Mouse (Mus musculus) embryonic fibroblast, embryonic 13.5 days (primary cell): ENCODE data around the gene Gstm1. TPM values are rescaled to one million over a fixed set of nuclear protein-coding genes. Genes with fewer than 3 reads are reported as not detected.
A peak's percentile ranks its signal among the peaks of the same experiment; 100 is the strongest.

Experiments used
- H3K27ac ChIP-seq: 2 replicates; pipeline ENCODE4 v1.5.1; 2012; ENCODE audit warnings: low read length, control low read depth, inconsistent platforms; ENCODE audit not compliant: insufficient read depth
- H3K4me1 ChIP-seq: 2 replicates; pipeline ENCODE4 v1.6.1; 2011; ENCODE audit warnings: low read length; ENCODE audit not compliant: control insufficient read depth, insufficient read depth
- H3K4me3 ChIP-seq: 2 replicates; pipeline ENCODE4 v1.5.1; 2011; ENCODE audit warnings: mild to moderate bottlenecking, control low read depth, low read length; ENCODE audit not compliant: insufficient read depth
- CTCF ChIP-seq: IDR thresholded peaks from 2 replicates; pipeline ENCODE4 v1.5.1; 2011; ENCODE audit warnings: mild to moderate bottlenecking, control low read depth, low read length, moderate library complexity, borderline replicate concordance; ENCODE audit not compliant: insufficient read depth
- POLR2A ChIP-seq: IDR thresholded peaks from 2 replicates; pipeline ENCODE4 v1.6.1; 2011; ENCODE audit warnings: low read depth, mild to moderate bottlenecking, control low read depth, low read length, moderate library complexity
- polyA plus RNA-seq: library from polyadenylated mRNA; stranded (reverse); fragments of >200 nt; gene quantifications from 2 replicates; pipeline ENCODE4 v1.2.4, GENCODE M21; 2011; ENCODE audit warnings: low read depth; ENCODE audit not compliant: missing spikeins, insufficient read length

Gstm1 gene
- polyA plus RNA-seq = 51.2 and 63.8 TPM in 2 replicates

DNA sequence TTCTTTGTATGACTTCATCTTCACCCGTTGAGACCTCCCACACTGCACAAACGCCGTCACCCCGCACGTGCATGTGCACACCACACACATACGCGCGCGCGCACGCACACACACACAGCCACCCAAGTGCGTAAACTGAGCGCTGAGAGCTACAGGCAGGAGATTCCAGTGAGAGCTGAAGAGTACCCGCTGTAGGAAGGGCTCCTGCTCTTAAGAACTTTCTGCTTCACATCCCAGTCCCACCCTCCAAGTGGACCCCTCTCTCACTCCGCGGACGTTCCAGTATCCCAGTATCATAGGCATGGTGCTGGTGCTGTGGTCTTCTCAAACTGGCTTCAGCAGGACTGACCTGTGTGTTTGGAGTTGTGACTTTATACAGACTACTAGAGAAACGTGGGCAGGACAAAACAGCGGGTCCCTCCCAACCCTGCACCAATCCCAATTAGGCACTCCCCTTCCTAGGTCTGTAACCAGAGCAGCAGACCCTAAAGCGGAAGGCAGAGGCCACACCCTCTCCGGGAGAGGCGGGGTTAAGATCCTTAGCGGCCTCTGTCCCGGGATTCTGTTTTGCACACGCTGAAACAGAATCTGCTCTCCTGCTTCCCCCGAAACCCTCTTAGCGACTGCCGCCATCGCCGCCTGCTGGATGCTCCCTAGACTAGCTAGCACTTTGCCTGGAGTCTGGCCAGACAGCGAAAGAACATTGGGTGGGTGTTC is at the start of gene Gstm1:
Gene Gstm1, minus strand, starts transcription at position 501 of the 717 bp plus-strand sequence.
- Histone ChIP-seq H3K4me3 (peak within 1 kb of the TSS; percentile 39), H3K4me1 (peaks cover 14% of the 10 kb centered on the region), H3K27ac (peak within 1 kb of the TSS; percentile 44)
- TF ChIP-seq CTCF (peak; percentile 79), POLR2A (peak; percentile 94)

DNA sequence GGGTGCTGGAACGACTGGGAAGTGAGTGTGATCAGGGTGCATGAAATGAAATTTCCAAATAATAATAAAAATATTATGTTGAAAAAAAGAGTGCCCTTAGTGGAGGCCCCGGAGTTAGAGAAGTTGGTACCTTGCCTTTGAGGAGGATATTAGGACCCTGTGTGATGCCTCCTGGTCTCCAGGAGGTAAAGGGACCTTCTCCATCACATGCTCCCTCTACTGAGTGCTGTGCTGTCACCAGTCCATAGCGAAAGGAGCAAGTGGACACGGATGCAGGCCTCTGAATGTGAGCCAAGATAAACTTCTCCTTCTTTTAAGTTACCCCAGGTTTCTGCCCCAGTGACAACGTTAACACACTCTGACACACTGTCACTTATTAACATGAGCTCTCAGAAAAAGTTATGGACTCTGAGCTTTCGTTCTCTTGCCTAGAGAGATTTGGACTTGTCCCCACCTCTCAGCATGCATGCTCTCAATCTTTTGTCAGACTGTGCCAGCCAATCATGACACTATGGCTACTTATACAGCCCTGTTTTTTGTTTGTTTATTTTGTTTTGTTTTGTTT is 49.7 kb upstream of the Gstm1 start:
- Histone ChIP-seq H3K27ac (no peak overlapping the region), H3K4me3 (no peak overlapping the region), H3K4me1 (no peaks in the 10 kb centered on the region)
- TF ChIP-seq POLR2A (no peak), CTCF (no peak)

DNA sequence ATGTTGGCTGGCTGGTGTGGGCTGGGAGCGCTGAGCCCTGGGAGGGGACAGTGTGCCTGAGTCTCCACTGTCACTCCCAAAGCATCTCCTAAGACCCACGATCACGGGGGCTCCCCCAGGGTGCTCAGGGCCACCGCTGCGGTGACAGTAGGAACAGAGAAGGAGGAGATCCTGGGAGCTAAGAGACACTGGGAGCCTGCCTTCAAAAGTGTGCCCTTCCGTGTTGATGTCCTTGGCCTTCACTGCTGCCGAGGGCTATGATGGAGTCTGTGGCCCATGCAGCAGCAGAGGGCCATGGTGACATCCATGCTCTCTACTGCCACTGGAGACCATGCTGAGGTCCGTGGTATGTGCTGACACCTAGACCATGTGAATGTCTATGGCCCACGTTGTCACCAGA is 47.8 kb upstream of the Gstm1 start:
- H3K4me3 ChIP-seq = no peak overlapping the region
- no peaks in the 10 kb centered on the region for H3K4me1 ChIP-seq
- H3K27ac ChIP-seq = no peak overlapping the region
- TF ChIP-seq POLR2A (no peak), CTCF (no peak)

DNA sequence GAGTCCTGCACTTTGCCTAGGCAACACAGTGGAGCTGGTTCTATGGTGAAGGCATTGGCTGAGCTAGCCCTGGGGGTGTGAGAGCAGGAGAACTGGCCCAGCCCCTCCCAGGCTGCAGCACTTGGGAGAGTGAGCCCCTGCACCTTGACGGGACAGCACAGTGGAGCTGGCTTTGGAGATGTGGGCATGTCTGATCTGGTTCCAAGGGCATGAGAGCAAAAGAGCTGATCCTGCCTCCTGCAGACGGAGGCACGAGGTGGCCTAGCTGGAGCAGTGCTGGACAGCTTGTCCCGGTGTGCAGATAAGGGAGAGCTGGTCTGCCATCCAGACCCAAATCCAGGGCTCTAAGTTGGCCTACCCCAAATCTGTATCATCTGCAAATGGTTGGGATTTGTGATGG is 46.9 kb upstream of the Gstm1 start:
- no peak overlapping the region for H3K27ac ChIP-seq
- no peak overlapping the region for H3K4me3 ChIP-seq
- no peaks in the 10 kb centered on the region for H3K4me1 ChIP-seq
- no peak for TF ChIP-seq CTCF

DNA sequence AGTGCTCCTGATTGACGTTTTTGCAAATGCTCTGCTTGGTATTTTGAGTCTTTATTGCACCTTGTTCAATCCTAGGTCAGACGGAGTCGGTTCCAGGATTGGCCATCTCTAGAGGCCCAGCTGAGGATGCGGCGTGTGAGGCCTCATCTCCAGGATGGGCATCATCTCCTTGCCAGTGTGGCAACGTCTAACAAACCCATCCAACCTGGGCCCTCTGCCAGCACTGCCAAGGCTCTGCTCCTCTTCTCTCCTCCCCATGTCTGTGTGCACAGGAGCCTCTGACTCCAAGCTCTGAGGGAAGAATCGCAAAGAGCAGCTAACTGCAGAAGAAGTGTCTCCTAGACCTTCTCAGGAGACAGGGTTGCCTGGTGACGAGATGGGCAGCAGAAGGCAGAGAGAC is 44.9 kb upstream of the Gstm1 start:
- Histone ChIP-seq H3K27ac (no peak overlapping the region), H3K4me3 (no peak overlapping the region), H3K4me1 (no peaks in the 10 kb centered on the region)
- TF ChIP-seq POLR2A (no peak), CTCF (no peak)

DNA sequence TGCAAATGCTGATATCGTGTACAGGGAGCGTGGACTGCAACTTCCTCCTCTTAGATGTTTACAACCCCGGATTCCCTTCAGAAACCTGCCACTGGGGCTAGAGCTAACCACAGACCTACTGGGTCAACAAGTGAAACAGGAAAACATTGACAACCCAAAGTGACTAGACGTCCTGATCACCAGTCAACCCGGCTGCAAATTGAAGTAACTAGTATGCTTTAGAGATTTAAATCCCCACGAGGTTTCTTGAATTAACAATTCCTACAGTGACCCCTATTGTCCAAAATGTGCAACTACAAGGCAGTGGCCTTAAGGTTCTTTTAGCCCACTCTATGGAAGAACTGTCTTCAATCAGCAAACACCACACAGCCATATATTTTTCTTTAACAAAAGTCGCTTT is 43.6 kb upstream of the Gstm1 start:
- H3K4me3 ChIP-seq = no peak overlapping the region
- no peaks in the 10 kb centered on the region for H3K4me1 ChIP-seq
- H3K27ac ChIP-seq = no peak overlapping the region
- TF ChIP-seq POLR2A = no peak
- TF ChIP-seq CTCF = no peak

DNA sequence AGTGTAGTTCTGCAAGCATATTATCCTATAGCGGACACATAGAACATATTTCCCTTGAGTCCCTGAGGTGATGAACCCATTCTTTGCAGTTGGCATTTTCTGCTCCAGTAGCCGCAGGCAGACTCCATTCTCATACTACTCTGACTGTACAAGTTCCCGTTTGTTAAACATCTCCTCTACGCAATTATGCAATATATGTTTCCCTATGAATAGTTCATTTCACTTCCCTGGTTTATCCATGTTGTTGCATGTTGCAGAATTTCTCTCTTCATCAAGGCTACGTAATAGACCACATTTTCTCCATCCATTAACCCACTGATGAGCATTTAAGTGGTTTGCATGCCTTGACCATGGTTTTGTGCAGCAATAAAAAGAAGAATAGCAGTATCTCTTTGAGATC is 32.7 kb upstream of the Gstm1 start:
- TF ChIP-seq CTCF = no peak
- TF ChIP-seq POLR2A = no peak
- no peaks in the 10 kb centered on the region for H3K4me1 ChIP-seq

DNA sequence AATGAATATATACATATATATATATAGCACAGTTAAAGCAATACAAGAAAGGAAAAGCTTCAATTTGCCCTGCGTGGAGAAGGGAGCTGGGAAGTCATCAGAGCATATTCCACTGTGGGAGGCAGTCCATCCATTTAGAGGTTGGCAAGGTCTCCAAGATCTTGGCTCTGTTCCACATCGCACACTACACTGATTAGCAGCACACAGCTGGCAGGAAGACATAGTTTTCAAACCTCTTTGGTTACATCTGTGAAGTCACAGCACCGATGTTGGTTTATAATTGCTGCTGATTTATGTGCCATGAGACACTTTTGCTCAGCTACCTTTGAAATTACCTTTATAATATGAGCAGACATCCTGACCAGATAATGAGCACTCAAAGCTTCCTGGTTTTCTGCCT is 30.5 kb upstream of the Gstm1 start:
- no peak overlapping the region for H3K27ac ChIP-seq
- TF ChIP-seq POLR2A (no peak), CTCF (no peak)
- no peak overlapping the region for H3K4me3 ChIP-seq
- no peaks in the 10 kb centered on the region for H3K4me1 ChIP-seq

More for the DNA sequence above, 32.7 kb upstream of the Gstm1 start:
- Histone ChIP-seq H3K27ac (no peak overlapping the region), H3K4me3 (no peak overlapping the region)

DNA sequence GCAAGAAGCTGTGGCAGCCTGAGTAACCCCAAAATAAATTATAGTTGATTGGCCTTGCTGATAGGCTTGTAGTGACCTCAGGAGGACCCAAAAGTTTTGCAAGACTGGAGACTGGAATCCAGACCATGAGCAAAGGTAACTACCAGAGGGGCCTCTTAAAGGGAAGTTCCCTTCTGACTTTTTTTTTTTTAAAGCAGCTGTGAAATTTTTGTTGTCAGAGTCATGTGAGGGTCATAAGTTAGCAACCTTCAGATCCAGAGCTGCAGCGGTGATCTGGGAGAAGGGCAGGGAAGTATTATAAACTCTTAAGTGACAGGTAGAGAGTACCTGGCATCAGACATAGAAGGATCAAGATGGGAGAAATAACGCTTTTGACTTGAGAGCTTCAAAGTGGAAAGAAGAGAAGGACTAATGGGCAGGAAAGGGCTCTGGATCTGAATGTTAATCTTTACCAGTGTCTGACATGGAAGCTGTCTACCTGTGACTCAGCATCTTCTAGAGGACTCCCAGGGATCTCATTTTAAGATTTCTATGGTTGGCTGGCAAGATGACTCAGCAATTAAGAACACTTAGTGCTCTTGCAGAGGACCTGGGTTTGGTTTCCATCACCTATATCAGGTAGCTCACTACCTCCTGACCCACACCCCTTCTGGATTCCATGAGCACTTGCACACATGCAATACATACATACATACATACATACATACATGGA is 29.3 kb upstream of the Gstm1 start:
- H3K4me1 ChIP-seq = no peaks in the 10 kb centered on the region
- no peak overlapping the region for H3K4me3 ChIP-seq
- no peak overlapping the region for H3K27ac ChIP-seq
- TF ChIP-seq POLR2A (no peak), CTCF (no peak)

DNA sequence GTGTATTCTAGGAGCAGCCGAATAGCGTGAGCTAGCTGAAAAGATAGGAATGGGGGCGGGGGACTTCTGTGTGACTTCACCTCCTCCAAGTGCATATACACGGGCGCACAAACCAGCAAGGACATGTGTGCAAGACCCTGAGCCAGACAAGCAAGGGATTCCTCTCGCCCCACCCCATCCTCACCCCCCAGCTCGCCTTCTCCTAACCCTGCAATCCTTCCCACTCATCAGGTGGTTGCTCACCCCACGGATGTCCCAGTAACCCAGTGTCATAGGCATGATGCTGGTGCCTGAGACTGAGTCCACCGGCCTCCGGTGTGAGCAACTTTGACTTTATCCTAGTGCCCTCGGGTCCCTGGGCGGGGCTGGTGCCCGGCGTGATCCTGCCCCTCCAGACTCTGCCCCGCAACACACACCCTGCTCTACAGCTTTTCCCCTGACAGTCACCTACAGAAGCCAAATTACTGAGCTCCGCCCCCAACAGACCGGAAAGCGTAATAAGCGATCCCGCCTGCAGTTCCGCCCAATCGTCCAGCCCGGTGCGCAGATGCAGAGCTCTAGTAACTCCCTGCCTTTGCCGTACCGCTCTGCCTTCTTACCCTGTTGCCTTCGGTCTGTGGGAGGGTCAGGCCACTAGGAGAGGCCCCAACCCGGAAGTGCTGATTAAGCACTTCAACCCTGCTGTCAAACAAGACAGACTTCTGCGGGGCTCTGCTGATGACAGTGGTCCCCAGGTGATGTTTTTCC is 26.8 kb upstream of the Gstm1 start, which contains the start of gene Gstm4:
Gene Gstm4, minus strand, starts transcription at position 501 of the 747 bp plus-strand sequence.
- Histone ChIP-seq H3K27ac (no peak within 1 kb of the TSS), H3K4me3 (peak within 1 kb of the TSS; percentile 46), H3K4me1 (no peaks in the 10 kb centered on the region)
- TF ChIP-seq CTCF (no peak), POLR2A (peak; percentile 80)
